Mouse (Mus musculus) 416B (cell line): ENCODE results near the gene Tent5b.
A peak's percentile ranks its signal among the peaks of the same experiment; 100 is the strongest.

Experiments used
- DNase-seq: peaks from one replicate; pipeline ENCODE4 v3.0.0; 2011; ENCODE audit warnings: low read depth

The Tent5b gene

DNA sequence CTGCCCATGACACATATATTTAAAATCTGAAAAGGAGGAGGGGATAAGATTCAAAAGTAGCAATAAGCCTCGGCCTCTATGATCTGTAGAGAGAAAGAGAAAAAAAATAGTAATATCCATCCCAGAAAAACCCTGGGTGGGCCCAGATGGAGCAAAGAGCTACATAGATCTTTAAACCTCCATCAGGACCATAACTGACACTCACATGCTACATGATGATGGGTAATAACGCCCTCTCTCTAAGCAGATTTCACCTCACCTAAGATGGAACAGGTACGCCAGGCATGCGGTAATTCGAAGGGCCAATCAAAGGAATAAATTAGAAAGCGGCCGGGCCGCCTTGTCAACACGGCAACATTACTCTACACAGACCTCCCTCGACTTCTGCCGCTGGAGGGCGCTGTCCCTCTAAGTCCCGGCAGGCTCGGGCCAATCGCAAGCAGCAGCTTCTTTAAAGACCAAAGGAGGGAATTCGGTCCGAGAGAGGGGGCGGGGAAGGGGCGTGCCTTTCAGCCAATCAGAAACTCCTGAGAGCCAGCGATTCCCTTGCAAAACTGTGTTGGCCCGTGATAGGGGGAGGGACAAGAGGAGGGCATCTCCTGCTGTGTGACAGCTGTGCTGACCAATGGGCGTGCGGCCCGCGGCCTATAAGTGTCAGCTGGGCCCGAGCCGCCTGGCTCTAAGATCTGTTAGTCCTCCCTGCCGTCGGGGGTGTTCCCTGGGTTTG, at the start of gene Tent5b:
TSS of gene Tent5b (plus strand) at position 675 of the 727 bp plus-strand sequence.
- DNase-seq, result peak; percentile 98

- no peak for DNase-seq
These were observed 48.4 kb upstream of the Tent5b start for GRCm38 (mm10) chr4:133431508-133431907.

DNA sequence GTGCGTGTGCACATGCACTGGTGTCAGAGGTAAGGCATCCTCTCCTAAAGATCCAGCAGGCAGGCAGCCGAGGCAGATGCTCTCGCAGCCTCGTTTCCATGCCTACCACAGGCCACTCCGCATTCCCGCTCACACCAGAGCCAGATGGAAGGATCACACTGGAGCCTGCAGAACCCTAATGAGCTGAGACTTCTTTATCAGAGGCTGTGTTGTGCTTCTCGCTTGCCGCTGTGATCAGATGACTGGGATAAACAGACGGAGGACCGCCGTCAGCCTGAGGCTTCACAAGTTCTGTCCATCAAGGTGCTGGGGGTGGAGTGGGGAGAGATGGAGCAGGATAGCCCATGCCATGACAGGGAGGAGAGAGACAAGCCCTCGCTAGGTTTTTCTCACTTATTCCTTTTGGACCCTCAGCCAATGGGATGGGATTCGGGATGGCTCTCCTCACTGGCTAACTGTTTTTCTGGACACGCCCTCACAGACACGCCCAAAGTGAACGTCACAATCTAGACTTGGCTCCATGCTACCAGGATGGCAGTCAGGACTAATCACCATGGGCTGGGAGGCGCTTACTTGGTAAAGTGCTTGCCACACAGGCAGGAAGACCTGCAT, 47.3 kb upstream of the Tent5b start:
- peak; percentile 86 for DNase-seq

DNA sequence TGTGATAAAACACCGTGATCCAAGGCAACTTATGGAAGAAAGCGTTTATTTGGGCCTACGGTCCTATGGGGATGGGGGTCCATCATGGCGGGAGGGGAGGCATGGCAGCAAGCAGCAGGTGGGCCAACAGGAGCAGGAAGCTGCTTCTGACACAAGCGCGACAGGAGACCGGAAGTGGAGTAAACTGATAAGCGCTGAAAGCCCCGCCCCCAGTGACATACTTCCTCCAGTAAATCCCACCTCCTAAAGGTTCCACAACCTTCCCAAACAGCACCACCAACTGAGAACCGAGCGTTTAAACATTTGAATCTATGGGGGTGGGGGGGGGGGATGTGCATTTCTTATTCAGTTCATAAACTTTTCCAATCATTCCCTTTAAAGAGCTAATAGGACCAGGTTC, 44.0 kb upstream of the Tent5b start:
- DNase-seq, result no peak

GRCm38 (mm10) chr4:133439460-133440376, 40.2 kb upstream of the Tent5b start:
- no peak for DNase-seq

GRCm38 (mm10) chr4:133440377-133440795, 39.5 kb upstream of the Tent5b start:
- DNase-seq, result no peak

DNA sequence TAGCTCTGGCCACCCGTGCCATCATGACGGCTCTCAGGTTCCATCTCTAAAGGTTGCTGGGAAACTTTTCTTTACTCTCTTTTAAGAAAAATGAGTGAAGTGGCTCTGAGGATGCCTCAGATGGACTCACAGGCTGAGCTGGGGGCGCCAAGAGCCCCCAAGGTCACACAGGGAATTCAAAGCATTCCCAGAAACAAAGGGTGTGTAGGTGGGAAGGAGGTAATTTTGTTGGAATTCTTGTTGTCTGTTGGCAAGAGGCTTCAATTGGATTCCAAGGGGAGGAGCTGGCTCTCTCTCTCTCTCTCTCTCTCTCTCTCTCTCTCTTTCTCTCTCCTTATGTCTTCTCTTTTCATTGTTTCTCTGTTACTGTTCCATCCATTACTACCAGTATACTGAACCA, 37.7 kb upstream of the Tent5b start:
- no peak for DNase-seq

DNA sequence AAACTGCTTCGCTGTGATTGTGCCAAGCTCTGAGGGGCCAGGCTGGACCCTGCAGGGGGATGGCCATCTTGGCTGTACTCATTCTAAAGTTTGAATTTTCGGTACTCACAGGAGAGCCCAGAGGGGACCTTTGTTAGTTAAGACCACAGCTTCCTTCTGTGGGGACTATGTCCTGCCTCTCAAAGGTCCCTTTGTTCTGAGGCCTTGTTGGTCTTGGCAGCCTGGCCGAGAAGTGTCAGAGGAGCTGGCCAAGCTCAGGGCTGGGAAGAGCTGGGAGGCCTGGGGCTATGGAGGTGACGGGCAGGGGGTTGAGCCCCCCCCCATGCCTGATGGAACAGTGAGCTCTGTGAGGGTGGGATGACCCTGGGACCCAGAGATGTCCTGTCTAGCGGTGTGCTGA, 36.8 kb upstream of the Tent5b start:
- DNase-seq, result no peak

GRCm38 (mm10) chr4:133445727-133446126, 34.2 kb upstream of the Tent5b start:
- peak; percentile 47 for DNase-seq

DNA sequence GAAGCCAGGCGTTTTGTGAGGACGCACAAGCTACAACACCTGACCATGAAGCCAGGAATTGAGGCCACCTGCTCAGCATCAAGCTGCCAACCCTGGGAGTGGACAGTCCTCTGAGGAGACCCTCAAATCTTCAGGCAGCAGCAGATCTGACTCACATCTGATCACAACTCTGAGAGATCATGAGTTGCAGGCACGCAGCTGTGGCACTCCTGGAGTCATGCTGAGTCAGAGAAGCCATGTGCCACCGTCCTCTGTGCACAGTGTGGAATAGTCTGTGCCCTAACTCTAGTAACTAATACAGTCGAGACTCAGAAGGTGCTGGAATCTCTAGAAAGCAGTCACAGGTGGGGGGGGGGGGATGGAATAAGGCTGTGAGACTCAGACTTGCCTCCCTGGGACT, 32.6 kb upstream of the Tent5b start:
- DNase-seq, result no peak

GRCm38 (mm10) chr4:133447967-133448366, 32.0 kb upstream of the Tent5b start:
- DNase-seq, result no peak

GRCm38 (mm10) chr4:133448708-133449388, 31.1 kb upstream of the Tent5b start:
- DNase-seq, result no peak

- peak; percentile 52 for DNase-seq
These were observed 30.2 kb upstream of the Tent5b start for GRCm38 (mm10) chr4:133449726-133450125.

- DNase-seq, result peak; percentile 81
These were observed 28.4 kb upstream of the Tent5b start for GRCm38 (mm10) chr4:133451536-133451935.

DNA sequence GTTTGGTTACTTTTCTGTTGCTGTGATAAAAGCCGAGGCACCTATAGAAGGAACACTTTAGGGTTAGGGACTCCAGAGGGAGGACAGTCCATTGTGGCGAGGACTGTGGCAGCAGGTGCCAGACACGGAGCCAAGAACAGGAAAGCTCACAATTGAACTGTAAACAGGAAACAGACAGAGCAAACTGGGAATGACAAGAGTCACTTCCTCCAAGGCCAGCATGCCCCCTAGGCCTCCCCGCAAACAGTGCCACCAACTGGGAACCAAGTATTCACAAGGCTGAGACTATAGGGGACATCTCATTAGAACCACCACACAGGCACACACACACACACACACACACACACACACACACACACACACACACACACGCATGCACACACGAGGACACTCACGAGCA, 27.5 kb upstream of the Tent5b start:
- no peak for DNase-seq

DNA sequence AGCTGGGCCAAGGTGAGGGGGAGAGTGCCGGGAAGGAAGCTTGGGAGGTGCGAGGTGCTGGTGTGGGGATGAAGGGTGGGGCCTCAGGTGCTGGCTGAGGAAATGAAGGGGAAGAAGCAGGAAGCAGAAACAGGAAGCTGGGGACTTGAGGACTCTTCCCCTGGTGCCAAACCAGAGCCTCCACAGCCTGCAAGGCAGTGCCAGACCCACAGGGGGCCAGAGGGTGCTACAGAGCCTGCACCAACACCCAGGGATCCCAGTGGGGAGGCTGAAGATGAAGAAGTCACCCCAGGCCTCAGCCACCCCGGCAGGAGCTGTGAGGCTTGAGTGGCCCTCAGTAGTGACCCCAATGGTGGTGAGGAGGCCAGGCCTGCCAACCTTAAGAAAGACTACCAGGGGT, 21.9 kb upstream of the Tent5b start:
- DNase-seq, result peak; percentile 24

DNA sequence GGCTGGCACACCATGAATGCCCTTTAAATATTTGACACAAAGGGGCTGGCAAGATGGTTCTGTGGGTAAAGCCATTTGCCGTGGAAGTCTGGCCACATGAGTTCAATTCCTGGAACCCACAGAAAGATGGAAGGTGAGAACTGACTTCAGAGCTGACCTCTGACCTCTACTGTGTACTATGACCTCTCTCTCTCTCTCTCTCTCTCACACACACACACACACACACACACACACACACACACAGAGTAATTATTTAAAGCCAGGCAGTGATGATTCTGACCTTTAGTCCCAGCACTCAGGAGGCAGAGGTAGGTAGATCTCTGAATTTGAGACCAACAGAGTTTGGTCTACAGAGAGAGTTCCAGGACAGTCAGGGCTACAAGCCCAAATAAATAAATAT, 19.9 kb upstream of the Tent5b start:
- DNase-seq, result no peak

GRCm38 (mm10) chr4:133460796-133461325, 19.1 kb upstream of the Tent5b start:
- DNase-seq, result peak; percentile 62

DNA sequence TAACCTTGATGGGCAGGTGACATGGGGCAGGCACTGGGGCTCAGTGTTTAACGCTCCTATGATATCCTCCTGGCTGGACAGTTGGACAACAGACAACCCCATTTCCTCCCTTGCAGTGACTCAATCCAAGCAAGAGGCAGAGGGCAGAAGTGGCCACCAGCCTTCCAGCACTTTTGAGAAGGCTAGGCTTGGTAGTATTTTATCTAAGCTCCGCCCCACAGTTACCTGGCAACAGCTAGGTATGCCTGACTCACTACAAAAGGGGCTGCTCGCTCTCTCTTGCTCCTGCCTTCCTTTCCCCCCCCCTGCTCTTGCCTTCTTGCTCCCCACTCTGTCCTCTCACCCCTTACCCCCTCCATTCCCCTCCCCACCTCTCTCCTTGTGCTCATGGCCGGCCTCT, 18.6 kb upstream of the Tent5b start:
- no peak for DNase-seq

GRCm38 (mm10) chr4:133463184-133463583, 16.7 kb upstream of the Tent5b start:
- DNase-seq, result no peak

DNA sequence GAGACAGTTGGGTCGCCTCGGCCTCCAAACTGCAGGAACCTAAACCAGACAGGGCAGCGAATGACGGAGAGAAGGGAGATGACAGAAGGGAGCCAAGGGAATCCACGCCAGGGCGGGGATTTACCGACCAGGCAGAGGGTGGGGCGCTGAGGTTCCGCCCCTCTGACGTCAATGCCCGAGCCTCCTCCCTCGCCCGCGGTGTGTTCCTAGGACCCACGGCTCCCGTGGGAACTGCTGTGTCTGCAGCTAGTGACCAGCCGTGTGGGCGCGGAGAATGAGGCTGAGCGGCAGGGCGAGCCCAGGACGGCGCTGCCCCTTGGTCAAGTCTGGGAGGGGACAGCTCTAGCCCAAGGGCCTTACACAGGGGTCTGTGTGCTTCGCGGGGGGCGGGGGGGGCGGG, 11.9 kb upstream of the Tent5b start:
- no peak for DNase-seq

DNA sequence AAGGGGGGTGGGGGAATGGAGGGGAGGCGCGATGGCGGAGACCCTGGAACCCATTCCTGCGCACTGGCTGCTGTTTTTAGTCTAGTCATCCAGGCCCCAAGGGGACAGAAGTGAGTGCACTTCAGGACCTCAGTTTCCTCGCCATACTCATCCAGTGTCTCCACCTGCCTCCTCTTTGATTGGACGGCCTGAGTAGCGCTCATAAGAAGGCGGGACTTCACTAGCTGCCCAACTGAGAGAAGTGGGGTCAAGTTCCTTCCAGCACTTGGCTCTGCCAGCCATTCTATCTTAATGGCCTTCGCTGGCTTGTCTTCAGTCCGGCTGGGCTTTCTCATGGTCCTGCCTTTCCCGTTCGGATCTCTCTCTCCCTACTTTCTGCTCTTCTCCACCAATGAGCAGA, 10.8 kb upstream of the Tent5b start:
- DNase-seq, result no peak
